In the genomic region with DNA sequence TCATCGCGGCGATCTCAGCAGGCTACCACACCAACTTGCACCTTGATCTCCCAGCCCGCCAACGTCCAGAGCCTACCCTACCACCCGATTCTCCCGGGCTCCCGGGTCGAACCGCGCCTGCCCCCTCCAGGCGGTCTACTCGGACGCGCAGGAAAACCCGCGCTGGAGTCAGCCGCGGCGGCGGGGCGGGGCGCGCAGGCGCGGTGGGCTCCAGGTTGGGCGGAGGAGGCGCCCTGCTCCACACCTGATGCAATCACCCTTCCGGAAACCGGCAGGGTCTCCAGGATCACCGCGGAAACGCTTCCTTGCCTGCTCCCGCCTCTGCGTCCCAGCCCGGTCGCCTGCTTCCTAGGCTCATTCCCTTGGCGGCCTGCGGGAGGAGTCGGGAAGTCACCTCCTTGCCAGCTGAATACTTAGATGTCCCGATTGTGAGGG, we compare ENCODE assay signal across 8 mouse cellular contexts. TPM values are rescaled to one million over a fixed set of nuclear protein-coding genes. Genes with fewer than 3 reads are reported as not detected.
DNase-seq lines count a peak whose midpoint lies in the region; ATAC-seq lines count a peak whose summit lies in the region.

No protein-coding gene starts in this region.

- H3K36me3 ChIP-seq in embryonic facial prominence, embryonic 13.5 days, result no peaks in the 10 kb centered on the region
- no peaks in the 10 kb centered on the region for H3K36me3 ChIP-seq in limb, embryonic 13.5 days
- no peaks in the 10 kb centered on the region for H3K36me3 ChIP-seq in midbrain, embryonic 16.5 days (ENCODE audit: control insufficient read depth, insufficient read depth, low read length)
- no peaks in the 10 kb centered on the region for H3K36me3 ChIP-seq in stomach, embryonic 14.5 days (ENCODE audit: control insufficient read depth, insufficient read depth, low read length)

- no peaks in the 10 kb centered on the region for H3K9me3 ChIP-seq in embryonic facial prominence, embryonic 13.5 days
- no peaks in the 10 kb centered on the region for H3K9me3 ChIP-seq in limb, embryonic 13.5 days
- no peaks in the 10 kb centered on the region for H3K9me3 ChIP-seq in midbrain, embryonic 16.5 days (replicated peaks; ENCODE audit: control insufficient read depth, low read length, poor library complexity, severe bottlenecking)
- no peaks in the 10 kb centered on the region for H3K9me3 ChIP-seq in stomach, embryonic 14.5 days (ENCODE audit: control insufficient read depth, low read depth, low read length)

- H3K4me2 ChIP-seq in embryonic facial prominence, embryonic 13.5 days, result peak overlapping the region; percentile 80
- H3K4me2 ChIP-seq in limb, embryonic 13.5 days (replicated peaks), result peak overlapping the region; percentile 85
- peak overlapping the region; percentile 71 for H3K4me2 ChIP-seq in midbrain, embryonic 16.5 days (ENCODE audit: low read length)
- peak overlapping the region; percentile 47 for H3K4me2 ChIP-seq in stomach, embryonic 14.5 days (replicated peaks; ENCODE audit: low read depth, low read length)

- H3K4me1 ChIP-seq in embryonic facial prominence, embryonic 13.5 days, result peaks cover 33% of the 10 kb centered on the region
- peaks cover 39% of the 10 kb centered on the region for H3K4me1 ChIP-seq in limb, embryonic 13.5 days
- H3K4me1 ChIP-seq in midbrain, embryonic 16.5 days (ENCODE audit: control insufficient read depth, insufficient read depth, low read length), result peaks cover 27% of the 10 kb centered on the region
- H3K4me1 ChIP-seq in stomach, embryonic 14.5 days (ENCODE audit: control insufficient read depth, insufficient read depth, low read length), result no peaks in the 10 kb centered on the region

- no peaks in the 10 kb centered on the region for H3K27me3 ChIP-seq in embryonic facial prominence, embryonic 13.5 days
- H3K27me3 ChIP-seq in limb, embryonic 13.5 days, result no peaks in the 10 kb centered on the region
- no peaks in the 10 kb centered on the region for H3K27me3 ChIP-seq in midbrain, embryonic 16.5 days (ENCODE audit: control insufficient read depth, insufficient read depth, low read depth, low read length)
- H3K27me3 ChIP-seq in stomach, embryonic 14.5 days (ENCODE audit: control insufficient read depth, insufficient read depth, low read length), result no peaks in the 10 kb centered on the region

- H3K4me3 ChIP-seq in embryonic facial prominence, embryonic 13.5 days, result peak overlapping the region; percentile 60
- peak overlapping the region; percentile 65 for H3K4me3 ChIP-seq in limb, embryonic 13.5 days
- peak overlapping the region; percentile 64 for H3K4me3 ChIP-seq in midbrain, embryonic 16.5 days (ENCODE audit: low read depth, low read length)
- peak overlapping the region; percentile 37 for H3K4me3 ChIP-seq in stomach, embryonic 14.5 days (ENCODE audit: low read depth, low read length)

- under 1% methylated on average over 41 of the region's 41 CpGs for WGBS in embryonic facial prominence, embryonic 13.5 days
- WGBS in limb, embryonic 13.5 days, result under 1% methylated on average over 41 of the region's 41 CpGs
- WGBS in midbrain, embryonic 16.5 days, result under 1% methylated on average over 40 of the region's 41 CpGs
- WGBS in stomach, embryonic 14.5 days, result under 1% methylated on average over 41 of the region's 41 CpGs

- peak overlapping the region; percentile 73 for H3K9ac ChIP-seq in embryonic facial prominence, embryonic 13.5 days
- peak overlapping the region; percentile 74 for H3K9ac ChIP-seq in limb, embryonic 13.5 days
- H3K9ac ChIP-seq in midbrain, embryonic 16.5 days (ENCODE audit: low read depth, low read length), result peak overlapping the region; percentile 70
- H3K9ac ChIP-seq in stomach, embryonic 14.5 days (replicated peaks; ENCODE audit: low read depth, low read length), result 0 out of 2 replicates have a peak overlapping the region, but pooled peaks have one; percentile 28

- H3K27ac ChIP-seq in embryonic facial prominence, embryonic 13.5 days, result peak overlapping the region; percentile 29; the same call in 1 of the 2 replicates
- H3K27ac ChIP-seq in limb, embryonic 13.5 days, result peak overlapping the region; percentile 39; the same call in 1 of the 2 replicates
- peak overlapping the region; percentile 77 for H3K27ac ChIP-seq in midbrain, embryonic 16.5 days (ENCODE audit: low read length)
- H3K27ac ChIP-seq in stomach, embryonic 14.5 days (ENCODE audit: low read length), result 0 out of 2 replicates have a peak overlapping the region, but pooled peaks have one; percentile 24

- no peak for ATAC-seq in CD4-positive, CD25-positive, alpha-beta regulatory T cell, adult 4 months
- peak; percentile 71 for ATAC-seq in embryonic facial prominence, embryonic 13.5 days (ENCODE audit: insufficient number of reproducible peaks, insufficient read depth, low FRiP score, low TSS enrichment, low read depth)
- peak; percentile 59 for ATAC-seq in limb, embryonic 13.5 days (ENCODE audit: low FRiP score, low read depth)
- ATAC-seq in midbrain, embryonic 16.5 days, result peak; percentile 77
- ATAC-seq in stomach, embryonic 14.5 days (ENCODE audit: insufficient number of reproducible peaks, insufficient read depth, low FRiP score, low read depth), result peak; percentile 78

- peak; percentile 65 for DNase-seq in CD4-positive, CD25-positive, alpha-beta regulatory T cell, adult 2 months (ENCODE audit: low read depth, low spot score)
- peak; percentile 90 for DNase-seq in heart, adult 8-10 months (ENCODE audit: low spot score)
- DNase-seq in kidney, adult 9 months, result peak; percentile 93

RNA-seq across cellular contexts. Expression of gene Apbb2, which starts 1.6 kb away (rescaled TPM):
- polyA plus RNA-seq in CD4-positive, CD25-positive, alpha-beta regulatory T cell, adult 4 months (2017; shearing (Covaris generic)), result 1 to 10 TPM in 1 of 2 experiments, under 1 TPM in 1; 0.93 to 6.7 TPM
- polyA plus RNA-seq in embryonic facial prominence, embryonic 13.5 days (2015; fragmentation: Nextera tagmentation; extraction: Ambion mirVana), result 74.1 and 77.4 TPM in 2 replicates
- 10 to 100 TPM; 36.6 to 56.3 (median 46.4) TPM for total RNA-seq in heart, adult 8-10 months (2022)
- 60.2 and 63.9 TPM in 2 replicates for polyA plus RNA-seq in limb, embryonic 13.5 days (2015; fragmentation: Nextera tagmentation; extraction: Ambion mirVana)
- polyA plus RNA-seq in midbrain, embryonic 16.5 days (2015; fragmentation: Nextera tagmentation; extraction: Ambion mirVana), result 107 and 108 TPM in 2 replicates
- 37.1 and 39.5 TPM in 2 replicates for polyA plus RNA-seq in stomach, embryonic 14.5 days (2014; fragmentation: Nextera tagmentation; extraction: Ambion mirVana)

RNA-seq across cellular contexts. Expression of gene Uchl1, which starts 55.7 kb away (rescaled TPM):
- not detected for polyA plus RNA-seq in CD4-positive, CD25-positive, alpha-beta regulatory T cell, adult 4 months (2017; shearing (Covaris generic))
- polyA plus RNA-seq in embryonic facial prominence, embryonic 13.5 days (2015; fragmentation: Nextera tagmentation; extraction: Ambion mirVana), result 65.0 and 94.3 TPM in 2 replicates
- 1 to 10 TPM; 5.5 to 9.9 (median 8.5) TPM for total RNA-seq in heart, adult 8-10 months (2022)
- 95.3 and 95.8 TPM in 2 replicates for polyA plus RNA-seq in limb, embryonic 13.5 days (2015; fragmentation: Nextera tagmentation; extraction: Ambion mirVana)
- 2,002 and 2,007 TPM in 2 replicates for polyA plus RNA-seq in midbrain, embryonic 16.5 days (2015; fragmentation: Nextera tagmentation; extraction: Ambion mirVana)
- polyA plus RNA-seq in stomach, embryonic 14.5 days (2014; fragmentation: Nextera tagmentation; extraction: Ambion mirVana), result 103 and 114 TPM in 2 replicates

Comparison
In these comparisons a context has a peak if more than half of its experiments do, and no peak if none do; other contexts are left out.
1. H3K27ac ChIP-seq: peak in every context shown above with its lines; median percentile 77 in midbrain, embryonic 16.5 days; 39 in limb, embryonic 13.5 days; 29 in embryonic facial prominence, embryonic 13.5 days; 24 in stomach, embryonic 14.5 days.
2. RNA of gene Uchl1, which starts 55.7 kb away (polyA plus RNA-seq): 2,002 to 2,007 TPM in midbrain, embryonic 16.5 days, 103 to 114 TPM in stomach, embryonic 14.5 days, 95.3 to 95.8 TPM in limb, embryonic 13.5 days and 65.0 to 94.3 TPM in embryonic facial prominence, embryonic 13.5 days; not detected in CD4-positive, CD25-positive, alpha-beta regulatory T cell, adult 4 months; every median in the first group is over 10 times any median in the second.
3. Peak in every context shown above with its lines, with median percentiles within 50 percentile points of each other: DNase-seq, H3K4me2 ChIP-seq, H3K4me3 ChIP-seq and H3K9ac ChIP-seq.